Mouse (Mus musculus) adrenal gland, adult (tissue): Measurements from ENCODE around the gene Tenm1.
A peak's percentile ranks its signal among the peaks of the same experiment; 100 is the strongest.

Source experiments
- DNase-seq, 2 experiments: peaks; one replicate each; pipeline ENCODE4 v3.0.0; 2022 to 2023; ENCODE audit warnings: low spot score in 1 of 2; ENCODE audit not compliant: inconsistent age in 2 of 2

Gene Tenm1

GRCm38 (mm10) chrX:43428855-43429263 lies at the start of gene Tenm1:
TSS of gene Tenm1 (minus strand) at chrX:43429126.
- peak in 1 of 2 experiments; percentile 21 for DNase-seq

GRCm38 (mm10) chrX:43467311-43467710 lies 38.4 kb upstream of the Tenm1 start:
- no peak for DNase-seq

- DNase-seq: no peak
Observed at GRCm38 (mm10) chrX:43430581-43430980, 1.7 kb upstream of the Tenm1 start.

GRCm38 (mm10) chrX:43429982-43430531 lies 1.1 kb upstream of the Tenm1 start:
- peak in 1 of 2 experiments; percentile 19 for DNase-seq

- DNase-seq: no peak
Observed at GRCm38 (mm10) chrX:43429337-43429736, 411 bp upstream of the Tenm1 start.

- DNase-seq: no peak
Observed at GRCm38 (mm10) chrX:43427961-43428365, 963 bp downstream of the Tenm1 start.

- no peak for DNase-seq
Observed at GRCm38 (mm10) chrX:43427111-43427510, 1.8 kb downstream of the Tenm1 start.

- no peak for DNase-seq
Observed at GRCm38 (mm10) chrX:43397957-43398356, 31.0 kb downstream of the Tenm1 start.

GRCm38 (mm10) chrX:43388106-43388505 lies 40.8 kb downstream of the Tenm1 start:
- no peak for DNase-seq

GRCm38 (mm10) chrX:43372526-43372925 lies 56.4 kb downstream of the Tenm1 start:
- no peak for DNase-seq

GRCm38 (mm10) chrX:43319351-43319750 lies 109.6 kb downstream of the Tenm1 start:
- DNase-seq: no peak

- DNase-seq: no peak
Observed at GRCm38 (mm10) chrX:43317801-43318520, 111.0 kb downstream of the Tenm1 start.

GRCm38 (mm10) chrX:43235844-43236243 lies 193.1 kb downstream of the Tenm1 start:
- no peak for DNase-seq

- DNase-seq: no peak
Observed at GRCm38 (mm10) chrX:43205003-43205402, 223.9 kb downstream of the Tenm1 start.

GRCm38 (mm10) chrX:43202249-43202783 lies 226.6 kb downstream of the Tenm1 start:
- no peak for DNase-seq

GRCm38 (mm10) chrX:43182975-43183374 lies 246.0 kb downstream of the Tenm1 start:
- no peak for DNase-seq

GRCm38 (mm10) chrX:43151561-43151960 lies 277.4 kb downstream of the Tenm1 start:
- no peak for DNase-seq

GRCm38 (mm10) chrX:43129696-43130095 lies 299.2 kb downstream of the Tenm1 start:
- no peak for DNase-seq

- no peak for DNase-seq
Observed at GRCm38 (mm10) chrX:43122491-43122890, 306.4 kb downstream of the Tenm1 start.

GRCm38 (mm10) chrX:43122001-43122400 lies 306.9 kb downstream of the Tenm1 start:
- DNase-seq: no peak

- DNase-seq: no peak
Observed at GRCm38 (mm10) chrX:42986100-42986499, 442.8 kb downstream of the Tenm1 start.

GRCm38 (mm10) chrX:42973562-42973961 lies 455.4 kb downstream of the Tenm1 start:
- peak in 1 of 2 experiments; percentile 30 for DNase-seq
